9 mouse cellular contexts compared by ENCODE assay signal in the genomic region with DNA sequence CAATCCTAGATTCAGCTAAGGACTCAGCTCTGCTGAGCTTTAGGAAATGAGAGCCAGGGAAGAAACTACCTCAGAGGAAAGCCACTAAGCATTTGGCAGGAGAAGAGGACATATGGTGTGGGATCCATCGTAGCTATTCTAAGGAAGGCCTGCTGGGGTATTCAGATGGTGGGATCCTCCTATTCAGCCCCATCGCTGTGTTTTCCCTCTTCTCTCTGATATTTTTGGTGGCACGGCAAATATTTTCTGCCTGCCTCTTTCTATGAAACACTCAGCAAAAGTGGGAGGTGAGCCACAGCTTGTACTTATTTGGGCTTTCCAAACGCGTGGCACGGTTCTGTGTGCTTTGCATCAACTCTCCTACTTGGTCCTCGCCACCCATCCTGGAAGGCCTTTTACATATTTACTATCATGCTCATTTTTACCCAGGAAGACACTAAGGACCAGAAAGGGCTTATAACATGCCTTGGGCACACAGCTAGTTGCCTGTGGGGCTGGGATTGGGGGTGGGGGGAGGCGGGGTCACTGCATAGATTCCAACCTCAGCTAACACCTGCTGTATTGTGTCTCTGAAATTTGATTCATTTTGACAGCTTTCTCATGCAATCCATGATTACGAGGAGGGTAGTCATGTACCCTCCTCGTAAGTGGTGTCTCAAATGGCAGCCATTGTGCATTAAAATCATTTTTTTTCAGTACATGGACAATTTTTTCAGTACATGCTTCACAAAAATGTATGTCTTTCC. TPM values are rescaled to one million over a fixed set of nuclear protein-coding genes. Genes with fewer than 3 reads are reported as not detected.
DNase-seq lines count a peak whose midpoint lies in the region; TF ChIP-seq lines count a peak whose summit lies in the region.
"Had no signal": no experiment of that assay in that cellular context is flagged by ENCODE, and none has a peak within 500 bp of the region (broad histone marks: within the 10 kb centered on the region; RNA-seq: fewer than 3 reads in every experiment).

No protein-coding gene starts in this region.

- TF ChIP-seq POLR2A in brain, embryonic 14.5 days (IDR thresholded peaks at IDR 0.05; ENCODE audit: borderline replicate concordance, extremely low read depth, insufficient read depth, insufficient read length, poor library complexity, severe bottlenecking), result no peak

- H3K4me3 ChIP-seq in heart, embryonic 10.5 days, result no peak overlapping the region; the same call in 1 of the 2 replicates
- H3K4me3 ChIP-seq: liver, embryonic 15.5 days had no signal

- no peaks in the 10 kb centered on the region for H3K36me3 ChIP-seq in heart, embryonic 10.5 days
- H3K36me3 ChIP-seq: liver, embryonic 15.5 days had no signal

- peaks cover 48% of the 10 kb centered on the region for H3K4me1 ChIP-seq in heart, embryonic 10.5 days
- H3K4me1 ChIP-seq: liver, embryonic 15.5 days had no signal

- TF ChIP-seq CTCF in brain, embryonic 14.5 days (IDR thresholded peaks at IDR 0.05; ENCODE audit: borderline replicate concordance, extremely low read depth, insufficient read depth, insufficient read length), result no peak

- H3K9me3 ChIP-seq in heart, embryonic 10.5 days, result no peaks in the 10 kb centered on the region
- H3K9me3 ChIP-seq: liver, embryonic 15.5 days had no signal

- no peaks in the 10 kb centered on the region for H3K27me3 ChIP-seq in heart, embryonic 10.5 days (ENCODE audit: insufficient read depth, poor library complexity, severe bottlenecking)
- H3K27me3 ChIP-seq: liver, embryonic 15.5 days had no signal

- WGBS in heart, embryonic 10.5 days, result 79% methylated on average over 10 of the region's 10 CpGs

- no peak for DNase-seq in heart, embryonic 10.5 days (ENCODE audit: low spot score)
- DNase-seq in heart, postnatal 14 days, result no peak
- DNase-seq in brain, embryonic 14.5 days (ENCODE audit: low read depth), result peak; percentile 31
- DNase-seq in frontal cortex, postnatal 14 days (ENCODE audit: low spot score in 2 of 2), result peak; percentile 50 to 59
- DNase-seq in left cerebral cortex, postnatal 36 days (ENCODE audit: low spot score in 2 of 2), result peak; percentile 75 to 77
- no peak for DNase-seq in urinary bladder, adult 18-20 months (ENCODE audit: low spot score in 2 of 2)
- DNase-seq in urinary bladder, postnatal 36 days (ENCODE audit: low spot score in 2 of 2), result no peak
- no peak for DNase-seq in kidney, postnatal 36 days

- intact Hi-C loops in heart, postnatal 14 days (cut with DNase I), result no loop called here
- intact Hi-C loops in left cerebral cortex, postnatal 36 days (cut with DNase I), result loop anchor here (1.0 kb wide), 1 partner anchor 46 kb away; the partner anchor contains the start of genes Peg3 and Usp29

- H3K27ac ChIP-seq in heart, embryonic 10.5 days, result peak overlapping the region; percentile 87
- H3K27ac ChIP-seq: liver, embryonic 15.5 days had no signal

RNA-seq across cellular contexts. Expression of gene Usp29, which starts 46.1 kb away (rescaled TPM):
- polyA plus RNA-seq in heart, embryonic 10.5 days (2016; fragmentation: Nextera tagmentation; extraction: Ambion mirVana), result 11.4 and 20.7 TPM in 2 replicates
- total RNA-seq in heart, postnatal 14 days (2021), result under 1 TPM; 0.22 to 0.57 TPM
- polyA plus RNA-seq in brain, embryonic 14.5 days (2012; rRNA removed), result 21.1 and 38.4 TPM in 2 replicates
- 10 to 100 TPM; 32.8 to 44.1 TPM for total RNA-seq in left cerebral cortex, postnatal 36 days (2021)

RNA-seq across cellular contexts. Expression of gene Peg3, which starts 46.3 kb away (rescaled TPM):
- 198 and 307 TPM in 2 replicates for polyA plus RNA-seq in heart, embryonic 10.5 days (2016; fragmentation: Nextera tagmentation; extraction: Ambion mirVana)
- total RNA-seq in heart, postnatal 14 days (2021), result 10 to 100 TPM; 32.4 to 35.5 TPM
- polyA plus RNA-seq in brain, embryonic 14.5 days (2012; rRNA removed), result 58.8 and 88.4 TPM in 2 replicates
- total RNA-seq in left cerebral cortex, postnatal 36 days (2021), result 100 to 1,000 TPM; 176 to 235 TPM

Comparison
In these comparisons a context has a peak if more than half of its experiments do, and no peak if none do; other contexts are left out.
1. DNase-seq: peak in brain, embryonic 14.5 days (single experiment), frontal cortex, postnatal 14 days (2 of 2) and left cerebral cortex, postnatal 36 days (2 of 2); none in heart, embryonic 10.5 days (single experiment), heart, postnatal 14 days (0 of 2), urinary bladder, adult 18-20 months (0 of 2), urinary bladder, postnatal 36 days (0 of 2) and kidney, postnatal 36 days (0 of 2).
2. RNA of gene Usp29, which starts 46.1 kb away (total RNA-seq): 32.8 to 44.1 TPM in left cerebral cortex, postnatal 36 days; 0.22 to 0.57 TPM in heart, postnatal 14 days; every median in the first group is over 10 times any median in the second.
3. RNA of gene Peg3, which starts 46.3 kb away (total RNA-seq): 176 to 235 TPM in left cerebral cortex, postnatal 36 days; 32.4 to 35.5 TPM in heart, postnatal 14 days; every median in the first group is over 4 times any median in the second.